Mouse (Mus musculus) embryonic fibroblast, embryonic 13.5 days (primary cell): ENCODE results near the gene Sebox. TPM values are rescaled to one million over a fixed set of nuclear protein-coding genes. Genes with fewer than 3 reads are reported as not detected.

Experiments
- H3K27ac ChIP-seq: 2 replicates; pipeline ENCODE4 v1.5.1; 2012; ENCODE audit warnings: low read length, control low read depth, inconsistent platforms; ENCODE audit not compliant: insufficient read depth
- H3K4me1 ChIP-seq: 2 replicates; pipeline ENCODE4 v1.6.1; 2011; ENCODE audit warnings: low read length; ENCODE audit not compliant: control insufficient read depth, insufficient read depth
- H3K4me3 ChIP-seq: 2 replicates; pipeline ENCODE4 v1.5.1; 2011; ENCODE audit warnings: mild to moderate bottlenecking, control low read depth, low read length; ENCODE audit not compliant: insufficient read depth
- CTCF ChIP-seq: IDR thresholded peaks from 2 replicates; pipeline ENCODE4 v1.5.1; 2011; ENCODE audit warnings: mild to moderate bottlenecking, control low read depth, low read length, moderate library complexity, borderline replicate concordance; ENCODE audit not compliant: insufficient read depth
- POLR2A ChIP-seq: IDR thresholded peaks from 2 replicates; pipeline ENCODE4 v1.6.1; 2011; ENCODE audit warnings: low read depth, mild to moderate bottlenecking, control low read depth, low read length, moderate library complexity
- polyA plus RNA-seq: library from polyadenylated mRNA; stranded (reverse); fragments of >200 nt; gene quantifications from 2 replicates; pipeline ENCODE4 v1.2.4, GENCODE M21; 2011; ENCODE audit warnings: low read depth; ENCODE audit not compliant: missing spikeins, insufficient read length

The Sebox gene
- polyA plus RNA-seq, 1 experiment: not detected

- Histone ChIP-seq H3K4me3 (no peak overlapping the region), H3K4me1 (peaks cover 8% of the 10 kb centered on the region; the same call in 1 of the 2 replicates), H3K27ac (no peak overlapping the region)
- TF ChIP-seq POLR2A (no peak), CTCF (no peak)
These were observed 44.6 kb downstream of the Sebox start for GRCm38 (mm10) chr11:78547718-78548460.

GRCm38 (mm10) chr11:78549491-78549987, 46.3 kb downstream of the Sebox start:
- H3K27ac ChIP-seq: peak overlapping the region; percentile 32; the same call in 1 of the 2 replicates
- peak overlapping the region; percentile 81 for H3K4me3 ChIP-seq
- peaks cover 8% of the 10 kb centered on the region; the same call in 1 of the 2 replicates for H3K4me1 ChIP-seq
- TF ChIP-seq CTCF (no peak), POLR2A (no peak)

DNA sequence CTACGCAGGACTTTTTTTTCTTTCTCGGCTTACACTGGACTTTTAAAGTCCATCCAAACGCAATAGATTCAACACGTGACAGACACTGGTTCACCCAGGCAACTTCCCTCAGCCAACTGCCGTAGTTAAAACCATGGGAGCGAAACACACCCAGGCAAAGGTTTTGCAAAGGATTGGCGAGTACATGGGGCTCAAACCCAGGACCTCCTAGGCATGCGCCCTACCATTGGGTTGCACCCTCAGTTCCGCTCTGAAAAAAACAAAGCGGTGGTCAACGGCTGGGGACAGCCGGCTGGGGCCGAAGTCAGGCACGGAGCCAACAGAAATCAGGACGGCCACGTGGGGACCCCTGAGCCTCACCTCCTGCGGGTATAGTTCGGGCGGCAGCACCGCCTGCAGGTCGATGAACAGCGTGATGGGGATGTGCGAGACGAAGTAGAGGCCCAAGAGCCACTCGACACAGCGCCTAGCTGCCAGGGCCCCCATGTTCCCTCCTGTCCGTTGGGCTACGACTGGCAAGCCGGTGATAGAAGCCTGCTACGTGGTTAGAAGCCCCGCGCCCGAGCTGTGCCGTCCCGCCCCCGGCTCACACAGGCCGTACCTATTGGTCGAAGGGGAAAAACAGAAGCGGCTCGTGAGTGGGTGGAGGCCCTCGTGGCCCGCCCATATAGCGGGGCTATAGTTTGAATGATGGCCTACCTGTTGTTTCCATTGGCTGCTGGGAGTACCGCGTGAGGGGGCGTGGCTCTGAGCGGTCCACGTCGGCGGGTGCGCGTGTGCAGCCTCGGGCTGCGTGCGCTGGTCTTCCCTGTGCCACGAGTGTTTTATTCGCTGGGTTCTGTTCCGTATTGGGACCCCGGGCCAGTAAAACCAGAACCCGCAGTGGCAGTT, 47.2 kb downstream of the Sebox start, which contains the start of gene Tmem97:
Gene Tmem97 (minus strand): TSS at position 610 of the 891 bp plus-strand sequence.
- Histone ChIP-seq H3K4me1 (peaks cover 8% of the 10 kb centered on the region; the same call in 1 of the 2 replicates), H3K4me3 (peak within 1 kb of the TSS; percentile 81), H3K27ac (peak within 1 kb of the TSS; percentile 32)
- TF ChIP-seq CTCF (no peak), POLR2A (peak; percentile 74)

GRCm38 (mm10) chr11:78551059-78551398, 47.8 kb downstream of the Sebox start:
- H3K4me1 ChIP-seq: peaks cover 8% of the 10 kb centered on the region; the same call in 1 of the 2 replicates
- TF ChIP-seq CTCF (no peak), POLR2A (no peak)
- no peak overlapping the region for H3K27ac ChIP-seq
- H3K4me3 ChIP-seq: 0 out of 2 replicates have a peak overlapping the region, but pooled peaks have one; percentile 5

Other genes starting within 250 kb of the Sebox start
- 81.8 and 86.7 TPM in 2 replicates for gene 2610507B11Rik, start 241.7 kb upstream of the Sebox start, polyA plus RNA-seq
- 0.45 and 0.63 TPM in 2 replicates for gene BC030499, start 212.6 kb upstream of the Sebox start, polyA plus RNA-seq
- 22.6 and 35.1 TPM in 2 replicates for gene Spag5, start 201.9 kb upstream of the Sebox start, polyA plus RNA-seq
- gene Aldoc, start 180.5 kb upstream of the Sebox start, polyA plus RNA-seq: 2.8 and 5.3 TPM in 2 replicates
- gene Pigs, start 175.0 kb upstream of the Sebox start, polyA plus RNA-seq: 62.1 and 65.0 TPM in 2 replicates
- gene Unc119, start 160.0 kb upstream of the Sebox start, polyA plus RNA-seq: 14.4 and 19.2 TPM in 2 replicates
- gene Foxn1, start 116.9 kb upstream of the Sebox start, polyA plus RNA-seq: 0.15 TPM in 1 of 2 replicates, not detected in the other
- not detected in 2 replicates for gene Slc13a2, start 81.2 kb upstream of the Sebox start, polyA plus RNA-seq
- 4.3 and 6.5 TPM in 2 replicates for gene Slc46a1, start 37.8 kb upstream of the Sebox start, polyA plus RNA-seq
- 0.33 and 0.97 TPM in 2 replicates for gene Sarm1, start 5.7 kb upstream of the Sebox start, polyA plus RNA-seq
- gene Vtn, start 4.4 kb upstream of the Sebox start, polyA plus RNA-seq: not detected in 2 replicates
- 16.6 and 19.5 TPM in 2 replicates for gene Tmem199, start 8.7 kb downstream of the Sebox start, polyA plus RNA-seq
- 61.9 and 68.9 TPM in 2 replicates for gene Poldip2, start 8.7 kb downstream of the Sebox start, polyA plus RNA-seq
- 78.3 and 92.0 TPM in 2 replicates for gene Tnfaip1, start 32.9 kb downstream of the Sebox start, polyA plus RNA-seq
- 56.8 and 66.1 TPM in 2 replicates for gene Ift20, start 32.9 kb downstream of the Sebox start, polyA plus RNA-seq
- gene Tmem97, start 47.3 kb downstream of the Sebox start, polyA plus RNA-seq: 63.5 and 69.6 TPM in 2 replicates
- 13.5 and 13.8 TPM in 2 replicates for gene Nlk, start 193.9 kb downstream of the Sebox start, polyA plus RNA-seq
- gene Ccnq, start 248.3 kb downstream of the Sebox start, polyA plus RNA-seq: 14.7 and 16.2 TPM in 2 replicates